Mouse (Mus musculus) olfactory bulb, adult 2 months (tissue): ENCODE measurements around the gene Efna5. TPM values are rescaled to one million over a fixed set of nuclear protein-coding genes. Genes with fewer than 3 reads are reported as not detected.

Experiments
- H3K27ac ChIP-seq: fragments of 200-500 bp; 2 replicates; pipeline ENCODE4 v1.5.1; 2012; ENCODE audit warnings: low read depth, low read length; ENCODE audit not compliant: insufficient read depth
- H3K4me1 ChIP-seq: fragments of 200-500 bp; 2 replicates; pipeline ENCODE4 v1.6.1; 2012; ENCODE audit warnings: low read length; ENCODE audit not compliant: control insufficient read depth, insufficient read depth
- H3K4me3 ChIP-seq: fragments of 200-500 bp; 2 replicates; pipeline ENCODE4 v1.5.1; 2012; ENCODE audit warnings: mild to moderate bottlenecking, low read depth, low read length, moderate library complexity; ENCODE audit not compliant: insufficient read depth
- CTCF ChIP-seq: fragments of 200-500 bp; IDR thresholded peaks from 2 replicates; pipeline ENCODE4 v1.5.1; 2012; ENCODE audit warnings: low read depth, mild to moderate bottlenecking, low read length, moderate library complexity; ENCODE audit not compliant: insufficient read depth
- POLR2A ChIP-seq: fragments of 200-500 bp; IDR thresholded peaks from 2 replicates; pipeline ENCODE4 v1.6.1; 2012; ENCODE audit warnings: mild to moderate bottlenecking, low read depth, low read length, moderate library complexity; ENCODE audit not compliant: insufficient read depth
- WGBS: fragments of 180-500 bp; shearing (Covaris S2); methylation state at CpG from one replicate; pipeline ENCODE4 v1.1.7; 2018; 5-methylcytosine and 5-hydroxymethylcytosine counted together
- polyA plus RNA-seq: library from polyadenylated mRNA; stranded (reverse); fragments of >200 nt; gene quantifications from 2 replicates; pipeline ENCODE4 v1.2.4, GENCODE M21; 2012; ENCODE audit warnings: low replicate concordance; ENCODE audit not compliant: missing spikeins, insufficient read depth, insufficient read length

Efna5 gene
- polyA plus RNA-seq, 1 experiment: not detected

- Histone ChIP-seq H3K4me3 (no peak overlapping the region), H3K27ac (no peak overlapping the region), H3K4me1 (no peaks in the 10 kb centered on the region)
- 82% methylated on average over 2 of the region's 2 CpGs for WGBS
- TF ChIP-seq CTCF: no peak
- TF ChIP-seq POLR2A: no peak
Measured at GRCm38 (mm10) chr17:62775976-62776375, 105.1 kb downstream of the Efna5 start.

- no peak for TF ChIP-seq POLR2A
- no peak for TF ChIP-seq CTCF
- H3K4me3 ChIP-seq: no peak overlapping the region
- H3K27ac ChIP-seq: no peak overlapping the region
- 97% methylated on average over 5 of the region's 5 CpGs for WGBS
- H3K4me1 ChIP-seq: 0 out of 2 replicates have a peak, but pooled peaks cover 2% of the 10 kb centered on the region
Measured at GRCm38 (mm10) chr17:62775401-62775800, 105.7 kb downstream of the Efna5 start.

DNA sequence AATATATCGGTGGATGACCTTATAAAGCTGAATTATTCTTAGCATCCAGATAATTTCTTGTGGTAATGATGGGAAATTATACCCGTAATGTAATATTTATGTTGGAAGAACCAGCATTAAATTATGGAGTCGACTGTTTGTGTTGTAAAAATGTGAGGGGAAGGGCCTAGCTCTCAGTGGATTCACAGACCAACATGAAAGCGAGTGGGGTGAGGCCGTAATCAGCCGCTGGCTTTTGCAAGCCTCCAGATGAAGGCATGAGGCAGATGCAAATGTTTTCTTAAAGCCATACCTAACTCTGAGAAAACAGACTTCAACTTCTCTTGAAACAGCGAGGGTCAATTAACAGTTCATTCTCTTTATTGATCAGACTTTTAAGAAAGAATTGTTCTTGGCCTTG, 106.4 kb downstream of the Efna5 start:
- Histone ChIP-seq H3K4me1 (0 out of 2 replicates have a peak, but pooled peaks cover 2% of the 10 kb centered on the region), H3K27ac (no peak overlapping the region), H3K4me3 (no peak overlapping the region)
- 95% methylated on average over 7 of the region's 7 CpGs for WGBS
- TF ChIP-seq CTCF: no peak
- TF ChIP-seq POLR2A: no peak

- 0 out of 2 replicates have a peak, but pooled peaks cover 2% of the 10 kb centered on the region for H3K4me1 ChIP-seq
- H3K4me3 ChIP-seq: no peak overlapping the region
- no peak overlapping the region for H3K27ac ChIP-seq
- TF ChIP-seq POLR2A (no peak), CTCF (no peak)
- 86% methylated on average over 4 of the region's 4 CpGs for WGBS
Measured at GRCm38 (mm10) chr17:62766705-62767104, 114.4 kb downstream of the Efna5 start.

DNA sequence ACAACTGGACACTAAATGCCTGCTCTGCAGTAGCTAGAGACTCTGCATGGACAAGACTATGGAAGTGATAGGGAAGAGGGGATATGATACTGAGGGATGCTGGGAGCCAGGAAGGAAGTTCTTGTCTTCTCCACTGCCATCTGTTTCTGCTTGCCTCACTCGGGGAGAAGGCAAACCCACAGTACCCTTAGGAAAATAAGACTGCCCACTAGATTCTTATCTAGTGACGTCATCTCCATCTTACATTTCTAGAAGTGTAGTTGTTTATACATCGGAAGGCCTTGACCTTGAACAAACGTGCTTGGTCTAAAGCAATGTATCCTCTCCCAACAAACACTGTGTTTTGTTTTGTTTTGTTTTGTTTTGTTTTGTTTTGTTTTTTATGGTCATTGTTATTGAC, 116.0 kb downstream of the Efna5 start:
- TF ChIP-seq POLR2A (no peak), CTCF (no peak)
- Histone ChIP-seq H3K4me1 (no peaks in the 10 kb centered on the region), H3K4me3 (no peak overlapping the region), H3K27ac (no peak overlapping the region)
- 88% methylated on average over 4 of the region's 4 CpGs for WGBS

GRCm38 (mm10) chr17:62756951-62757350, 124.2 kb downstream of the Efna5 start:
- Histone ChIP-seq H3K4me1 (no peaks in the 10 kb centered on the region), H3K4me3 (no peak overlapping the region), H3K27ac (no peak overlapping the region)
- TF ChIP-seq POLR2A (no peak), CTCF (no peak)
- 84% methylated on average over 3 of the region's 3 CpGs for WGBS

DNA sequence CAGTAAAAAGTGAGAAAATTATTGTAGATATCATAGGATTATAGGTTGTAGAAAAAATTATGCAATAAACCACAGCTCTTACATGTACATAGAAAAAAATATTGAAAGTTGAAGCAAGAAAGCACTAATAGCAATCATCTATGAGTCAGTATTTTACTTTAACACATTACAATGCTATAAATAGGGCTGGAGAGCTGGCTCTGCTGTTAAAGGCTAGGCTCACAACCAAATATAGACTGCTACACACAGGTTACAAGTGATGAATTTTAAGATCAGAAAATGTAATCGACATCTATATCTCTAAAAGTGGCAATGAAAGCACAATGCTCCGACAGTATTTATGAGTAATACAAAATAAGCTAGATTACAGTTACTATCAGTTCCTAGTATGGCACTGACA, 125.5 kb downstream of the Efna5 start:
- no peak for TF ChIP-seq CTCF
- no peak for TF ChIP-seq POLR2A
- 94% methylated on average over 2 of the region's 2 CpGs for WGBS
- no peaks in the 10 kb centered on the region for H3K4me1 ChIP-seq
- H3K4me3 ChIP-seq: no peak overlapping the region
- H3K27ac ChIP-seq: no peak overlapping the region

GRCm38 (mm10) chr17:62754638-62755037, 126.5 kb downstream of the Efna5 start:
- 90% methylated on average over 4 of the region's 4 CpGs for WGBS
- no peak for TF ChIP-seq CTCF
- no peak for TF ChIP-seq POLR2A

GRCm38 (mm10) chr17:62752381-62752889, 128.7 kb downstream of the Efna5 start:
- no peak overlapping the region for H3K4me3 ChIP-seq
- 67% methylated on average over 2 of the region's 2 CpGs for WGBS
- H3K4me1 ChIP-seq: peaks cover 3% of the 10 kb centered on the region; the same call in 1 of the 2 replicates
- no peak overlapping the region for H3K27ac ChIP-seq
- TF ChIP-seq POLR2A: no peak
- TF ChIP-seq CTCF: no peak

More at GRCm38 (mm10) chr17:62754638-62755037, 126.5 kb downstream of the Efna5 start:
- no peaks in the 10 kb centered on the region for H3K4me1 ChIP-seq
- no peak overlapping the region for H3K4me3 ChIP-seq
- H3K27ac ChIP-seq: no peak overlapping the region

- no peak overlapping the region for H3K27ac ChIP-seq
- 91% methylated on average over 3 of the region's 3 CpGs for WGBS
- no peak for TF ChIP-seq POLR2A
- no peak for TF ChIP-seq CTCF
- no peak overlapping the region for H3K4me3 ChIP-seq
- H3K4me1 ChIP-seq: peaks cover 3% of the 10 kb centered on the region; the same call in 1 of the 2 replicates
Measured at GRCm38 (mm10) chr17:62750647-62751046, 130.5 kb downstream of the Efna5 start.
